Mouse (Mus musculus): Measurements from ENCODE around the gene Wdr5.

DNA sequence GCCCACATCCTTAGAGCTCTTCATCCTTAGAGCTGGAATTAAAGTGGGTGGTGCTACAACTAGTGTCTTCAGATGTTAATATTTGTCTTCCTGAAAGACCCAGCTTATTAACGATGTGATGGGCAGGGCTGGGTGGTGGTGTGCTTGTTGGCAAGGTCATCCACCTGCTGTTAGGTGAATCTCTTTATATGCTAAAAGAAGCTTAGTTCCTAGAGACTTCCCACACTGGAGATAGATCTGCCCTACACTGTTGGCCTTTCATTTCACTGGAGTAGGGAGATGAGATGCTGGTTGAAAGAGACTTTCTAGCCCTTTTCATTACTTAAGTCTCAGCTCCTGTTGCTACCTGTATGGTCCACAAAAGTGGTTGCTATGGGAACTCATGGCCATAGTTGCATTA lies 1.3 kb downstream of the Wdr5 start:
- TF ChIP-seq CTCF (IDR thresholded peaks at IDR 0.05; ENCODE audit: low read depth, low read length) (no peak), POLR2A (IDR thresholded peaks at IDR 0.05; ENCODE audit: extremely low read depth, insufficient read depth, low read length) (no peak)
